Mouse (Mus musculus) neutrophil, adult 59 days (primary cell): ENCODE data around the gene Nt5c3. TPM values are rescaled to one million over a fixed set of nuclear protein-coding genes. Genes with fewer than 3 reads are reported as not detected.

Experiments used
- total RNA-seq, 2 experiments: library from RNA; stranded (reverse); gene quantifications; 1 replicate in 1 of 2; 2 replicates in 1 of 2; pipeline ENCODE4 v1.2.4; 2023

Gene Nt5c3
- 10 to 100 TPM; 33.8 to 39.9 TPM for total RNA-seq

DNA sequence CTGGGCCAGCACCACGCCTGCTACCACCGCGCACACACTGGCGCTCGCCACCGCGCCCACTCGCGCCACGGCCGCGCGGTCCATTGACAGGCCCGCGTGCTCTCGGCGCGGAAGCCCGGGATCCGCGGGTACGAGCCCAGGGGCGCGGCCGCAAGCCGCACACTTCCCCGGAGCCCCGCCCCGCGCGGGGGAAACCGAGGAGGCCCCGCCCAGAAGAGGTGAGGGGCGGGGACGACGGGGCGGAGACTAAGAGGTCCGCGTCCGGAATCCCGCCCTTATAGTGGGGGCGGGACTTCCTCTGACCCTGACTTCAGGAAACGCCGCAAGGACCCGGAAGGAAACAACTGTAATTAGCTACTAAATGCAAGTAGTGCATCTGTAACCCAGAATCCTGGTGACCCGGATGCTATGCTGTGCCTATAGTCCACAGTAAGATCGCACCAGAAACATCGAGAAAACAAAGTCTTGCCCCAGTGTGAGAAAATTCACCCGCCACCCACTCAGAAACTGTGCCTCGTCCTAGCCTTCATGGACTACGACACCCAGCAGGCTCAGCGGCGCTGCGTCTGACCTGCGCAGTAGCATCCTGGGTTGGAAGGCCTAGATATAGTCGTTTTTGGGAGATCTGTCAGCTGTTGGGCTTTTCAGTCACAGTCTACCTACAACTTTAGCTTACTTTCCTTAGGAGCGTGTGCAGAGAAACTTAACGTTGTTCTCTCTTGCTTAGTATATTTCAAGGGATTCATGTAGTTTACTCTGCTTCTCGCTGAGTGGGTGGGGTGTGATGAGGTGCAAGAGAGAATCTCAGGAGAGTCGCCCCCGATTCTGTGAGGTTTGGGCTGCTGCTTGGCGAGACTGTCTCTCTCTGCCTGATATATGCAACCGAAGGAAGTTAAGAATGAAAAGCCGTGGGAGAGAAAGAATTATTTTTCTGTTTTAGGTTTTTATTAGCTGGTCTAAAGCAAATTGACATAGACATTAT, at the start of gene Nt5c3, which contains the start of gene Vmn1r4:
Gene Nt5c3 (minus strand): TSS at position 207 of the 982 bp plus-strand sequence.
Gene Vmn1r4 (plus strand): TSS at position 290 of the 982 bp plus-strand sequence.

GRCm38 (mm10) chr6:56969973-56970372, 46.2 kb upstream of the Nt5c3 start, which contains the start of gene Vmn1r5:
Vmn1r5 (plus strand) TSS chr6:56970273.

Other genes with a start within 250 kb of the Nt5c3 start
- gene Lsm5, start 219.2 kb downstream of the Nt5c3 start, total RNA-seq = 10 to 100 TPM; 22.0 to 27.9 TPM
- 10 to 100 TPM; 44.3 to 51.7 TPM for gene Avl9, start 209.0 kb downstream of the Nt5c3 start, total RNA-seq
- 10 to 100 TPM; 30.0 to 37.5 TPM for gene Kbtbd2, start 126.1 kb downstream of the Nt5c3 start, total RNA-seq
- 1 to 10 TPM in 1 of 2 experiments, under 1 TPM in 1; 0.78 to 1.4 TPM for gene Fkbp9, start 91.9 kb downstream of the Nt5c3 start, total RNA-seq
- gene Vmn1r4, start 83 bp upstream of the Nt5c3 start, total RNA-seq = under 1 TPM in 1 of 2 experiments, not detected in 1; 0.24 TPM
- gene Vmn1r5, start 46.3 kb upstream of the Nt5c3 start, total RNA-seq = not detected
- gene Vmn1r6, start 73.3 kb upstream of the Nt5c3 start, total RNA-seq = not detected
- gene Vmn1r7, start 101.4 kb upstream of the Nt5c3 start, total RNA-seq = not detected
- gene Vmn1r8, start 108.4 kb upstream of the Nt5c3 start, total RNA-seq = not detected
- gene Vmn1r9, start 142.9 kb upstream of the Nt5c3 start, total RNA-seq = not detected
- not detected for gene Vmn1r10, start 185.5 kb upstream of the Nt5c3 start, total RNA-seq
- gene Vmn1r11, start 209.5 kb upstream of the Nt5c3 start, total RNA-seq = not detected
- gene Vmn1r12, start 233.0 kb upstream of the Nt5c3 start, total RNA-seq = under 1 TPM; 0.09 to 0.20 TPM